ENCODE assay signal across 8 mouse cellular contexts in genomic region chr11:102156039-102156785, GRCm38 (mm10). TPM values are rescaled to one million over a fixed set of nuclear protein-coding genes. Genes with fewer than 3 reads are reported as not detected.
A peak's percentile ranks its signal among the peaks of the same experiment; 100 is the strongest.
DNase-seq lines count a peak whose midpoint lies in the region; ATAC-seq lines count a peak whose summit lies in the region.

Gene Tmem101 (minus strand): TSS chr11:102156404.

- intact Hi-C loops in heart, postnatal 14 days (cut with DNase I) = loop anchor here (2.0 to 5.0 kb wide), 2 partner anchors 66 to 111 kb away; no protein-coding TSS in a partner anchor

- peak within 1 kb of the TSS; percentile 78 for H3K9ac ChIP-seq in forebrain, embryonic 14.5 days (ENCODE audit: low read length)
- peak within 1 kb of the TSS; percentile 71 for H3K9ac ChIP-seq in neural tube, embryonic 15.5 days (replicated peaks)

- DNase-seq in ES-CJ7 (ENCODE audit: low read depth, low spot score) = peak; percentile 94
- peak; percentile 85 for DNase-seq in cerebellum, adult 11 months
- peak; percentile 96 for DNase-seq in forebrain, embryonic 14.5 days (ENCODE audit: low spot score)
- peak; percentile 89 to 94 for DNase-seq in heart, postnatal 14 days
- DNase-seq in layer of hippocampus, adult 11-12 months (ENCODE audit: low spot score) = peak; percentile 92
- peak; percentile 91 to 93 for DNase-seq in lung, adult 18-20 months
- DNase-seq in testis, postnatal 14 days (ENCODE audit: low spot score) = peak; percentile 92

- H3K4me3 ChIP-seq in forebrain, embryonic 14.5 days (ENCODE audit: low read depth, low read length) = peak within 1 kb of the TSS; percentile 72
- H3K4me3 ChIP-seq in neural tube, embryonic 15.5 days (replicated peaks) = peak within 1 kb of the TSS; percentile 64

- ATAC-seq in forebrain, embryonic 14.5 days = peak; percentile 93
- ATAC-seq in neural tube, embryonic 15.5 days (ENCODE audit: low FRiP score) = peak; percentile 90

- no peaks in the 10 kb centered on the region for H3K9me3 ChIP-seq in forebrain, embryonic 14.5 days (replicated peaks; ENCODE audit: control insufficient read depth, low read length)
- H3K9me3 ChIP-seq in neural tube, embryonic 15.5 days (replicated peaks) = no peaks in the 10 kb centered on the region

- peak within 1 kb of the TSS; percentile 62 for H3K27ac ChIP-seq in forebrain, embryonic 14.5 days (ENCODE audit: low read depth, low read length)
- H3K27ac ChIP-seq in neural tube, embryonic 15.5 days (replicated peaks) = peak within 1 kb of the TSS; percentile 83

- H3K36me3 ChIP-seq in forebrain, embryonic 14.5 days (ENCODE audit: control insufficient read depth, insufficient read depth, low read length) = peaks cover 23% of the 10 kb centered on the region
- peaks cover 23% of the 10 kb centered on the region for H3K36me3 ChIP-seq in neural tube, embryonic 15.5 days

- H3K27me3 ChIP-seq in forebrain, embryonic 14.5 days (replicated peaks; ENCODE audit: control insufficient read depth, insufficient read depth, low read length) = no peaks in the 10 kb centered on the region
- no peaks in the 10 kb centered on the region for H3K27me3 ChIP-seq in neural tube, embryonic 15.5 days (replicated peaks)

- WGBS in forebrain, embryonic 14.5 days = under 1% methylated on average over 37 of the region's 37 CpGs
- WGBS in neural tube, embryonic 15.5 days = under 1% methylated on average over 37 of the region's 37 CpGs

- peaks cover 6% of the 10 kb centered on the region for H3K4me1 ChIP-seq in forebrain, embryonic 14.5 days (ENCODE audit: control insufficient read depth, insufficient read depth, low read length)
- peaks cover 15% of the 10 kb centered on the region for H3K4me1 ChIP-seq in neural tube, embryonic 15.5 days

- peak within 1 kb of the TSS; percentile 89 for H3K4me2 ChIP-seq in forebrain, embryonic 14.5 days (ENCODE audit: low read length)
- peak within 1 kb of the TSS; percentile 91 for H3K4me2 ChIP-seq in neural tube, embryonic 15.5 days

RNA-seq across cellular contexts. Expression of gene Tmem101, which starts in this region (rescaled TPM):
- polyA plus RNA-seq in forebrain, embryonic 14.5 days (2014; fragmentation: Nextera tagmentation; extraction: Ambion mirVana) = 32.5 and 33.6 TPM in 2 replicates
- total RNA-seq in heart, postnatal 14 days (2021) = 10 to 100 TPM; 14.5 TPM
- 41.2 and 41.5 TPM in 2 replicates for polyA plus RNA-seq in neural tube, embryonic 15.5 days (2015; fragmentation: Nextera tagmentation; extraction: Ambion mirVana)

Comparison
In these comparisons a context has a peak if more than half of its experiments do, and no peak if none do; other contexts are left out.
1. Peak in every context shown above with its lines: DNase-seq, ATAC-seq, H3K4me3 ChIP-seq and H3K27ac ChIP-seq.